Mouse (Mus musculus) right cerebral cortex, postnatal 36 days (tissue): ENCODE measurements around the gene Kcnj3.
"Not testable (repeated sequence)": the region's sequence is repeated elsewhere in the genome, so short reads cannot be mapped to it uniquely, and the experiment has no call there.

Source experiments
- DNase-seq, 2 experiments: peaks; one replicate each; pipeline ENCODE4 v3.0.0; 2022; ENCODE audit warnings: low spot score in 2 of 2, mixed read lengths in 1 of 2

Gene Kcnj3

DNA sequence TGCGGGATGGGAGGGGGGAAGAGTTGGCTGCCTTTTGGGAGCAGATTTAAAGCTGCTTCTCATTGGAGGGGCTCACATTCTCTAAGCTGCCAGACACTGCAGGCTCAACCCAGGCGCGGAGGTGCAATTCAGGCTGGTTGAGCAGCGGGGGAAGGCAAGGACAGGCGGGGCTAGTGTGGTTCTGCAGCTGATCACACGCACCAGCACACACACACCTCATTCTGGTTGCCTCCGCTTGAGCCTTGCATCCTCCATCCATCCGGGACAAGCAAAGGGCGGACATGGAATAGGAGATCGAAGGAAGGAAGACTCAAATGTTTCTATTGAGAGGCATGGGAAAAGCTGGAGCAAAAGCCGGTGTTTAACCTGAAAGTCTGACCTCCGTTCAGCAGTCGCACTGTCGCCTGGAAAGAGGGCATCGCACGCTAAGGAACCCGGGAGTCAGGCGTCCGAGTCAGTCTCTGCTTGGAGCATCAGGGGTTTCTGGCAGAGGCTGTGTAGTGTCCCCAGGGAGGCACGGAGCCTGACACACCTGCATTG is at the start of gene Kcnj3:
Gene Kcnj3 (plus strand): TSS at position 250 of the 540 bp plus-strand sequence.
- peak; percentile 76 to 77 for DNase-seq

DNA sequence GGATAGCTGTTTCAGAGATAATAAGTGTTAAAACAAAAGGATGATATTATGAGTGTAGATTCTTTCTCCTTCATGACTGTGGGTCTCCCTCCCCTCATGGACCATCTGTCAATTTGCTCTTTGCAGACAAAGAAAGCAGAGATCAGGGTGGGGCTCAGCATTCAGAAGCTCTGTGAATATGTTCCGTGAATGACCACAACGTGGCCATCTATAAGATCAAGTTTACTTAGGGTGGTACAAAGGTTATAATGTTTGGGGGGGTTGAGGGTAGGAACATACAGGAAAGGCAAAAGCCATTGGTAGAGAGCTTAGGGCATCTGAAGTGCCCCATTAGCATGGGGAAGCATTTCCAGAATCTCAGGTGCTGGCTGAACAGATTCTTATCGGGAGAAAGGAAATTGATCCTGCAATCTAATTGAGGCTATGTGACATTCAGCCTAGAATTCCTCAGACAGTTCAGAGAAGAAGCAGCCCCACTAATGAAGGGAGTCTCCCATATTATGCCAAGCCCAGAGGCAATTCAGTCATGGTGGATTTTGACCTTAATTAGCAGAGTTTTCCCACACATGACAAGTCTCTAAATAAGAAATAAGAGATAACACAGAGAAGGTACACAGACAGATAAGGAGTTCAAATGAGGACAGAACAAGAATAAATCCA is 45.3 kb upstream of the Kcnj3 start:
- no peak for DNase-seq

DNA sequence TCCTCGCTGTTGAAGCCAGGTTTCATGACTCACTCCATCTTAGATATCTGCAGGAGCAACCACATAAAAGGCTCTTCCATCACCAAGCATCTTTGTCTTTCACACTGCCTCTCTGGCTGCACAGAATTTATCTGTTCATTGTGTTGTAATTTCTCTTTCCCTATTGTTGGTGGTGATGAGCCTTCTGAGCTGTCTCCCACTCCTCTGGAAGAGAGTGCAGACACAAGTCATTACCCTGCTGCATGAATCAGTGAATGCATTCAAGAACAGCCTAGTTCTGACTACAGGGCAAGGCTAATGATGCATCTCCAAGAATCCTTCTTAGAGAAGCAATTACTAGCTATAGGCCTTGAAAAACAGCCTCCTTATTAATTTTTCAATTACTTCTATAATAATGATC is 30.5 kb upstream of the Kcnj3 start:
- DNase-seq = no peak

DNA sequence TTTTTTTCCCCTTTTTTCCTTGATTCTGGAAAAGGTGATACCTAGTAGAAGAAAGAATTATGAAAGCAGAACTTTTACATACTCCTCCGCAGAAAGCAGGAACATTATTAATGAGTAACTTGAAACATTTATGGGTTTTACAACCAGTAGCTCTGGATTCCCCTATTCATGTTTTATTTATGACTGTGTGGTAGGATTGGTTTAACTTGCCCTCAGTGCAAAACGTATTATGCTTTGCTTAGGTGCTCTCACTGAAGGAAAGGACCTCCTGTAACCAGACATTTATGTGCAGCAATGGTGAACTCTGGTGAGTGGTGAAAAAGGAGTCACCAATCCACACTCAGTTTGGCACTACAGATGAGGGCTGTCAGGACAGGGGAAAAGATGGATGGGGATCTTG is 8.1 kb upstream of the Kcnj3 start:
- no peak for DNase-seq

DNA sequence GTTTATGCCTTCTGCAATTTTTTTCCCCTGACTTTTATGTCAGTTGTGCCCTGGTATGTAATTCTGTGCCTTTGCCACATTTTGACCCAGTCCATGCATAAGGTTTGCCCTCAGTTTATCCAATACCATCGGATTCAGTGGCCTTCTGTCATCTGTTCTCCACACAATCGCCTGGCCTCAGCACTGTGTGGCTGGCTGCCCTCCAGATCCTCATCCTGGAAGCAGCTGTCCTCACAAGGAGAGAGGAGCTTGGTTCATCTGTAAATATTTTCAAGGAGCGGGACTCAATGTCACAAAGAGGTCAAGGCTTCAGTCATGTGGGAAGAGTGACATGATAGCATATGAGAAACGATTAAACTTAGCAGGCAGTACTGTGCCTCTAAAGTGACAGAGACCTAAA is 3.7 kb upstream of the Kcnj3 start:
- no peak for DNase-seq

DNA sequence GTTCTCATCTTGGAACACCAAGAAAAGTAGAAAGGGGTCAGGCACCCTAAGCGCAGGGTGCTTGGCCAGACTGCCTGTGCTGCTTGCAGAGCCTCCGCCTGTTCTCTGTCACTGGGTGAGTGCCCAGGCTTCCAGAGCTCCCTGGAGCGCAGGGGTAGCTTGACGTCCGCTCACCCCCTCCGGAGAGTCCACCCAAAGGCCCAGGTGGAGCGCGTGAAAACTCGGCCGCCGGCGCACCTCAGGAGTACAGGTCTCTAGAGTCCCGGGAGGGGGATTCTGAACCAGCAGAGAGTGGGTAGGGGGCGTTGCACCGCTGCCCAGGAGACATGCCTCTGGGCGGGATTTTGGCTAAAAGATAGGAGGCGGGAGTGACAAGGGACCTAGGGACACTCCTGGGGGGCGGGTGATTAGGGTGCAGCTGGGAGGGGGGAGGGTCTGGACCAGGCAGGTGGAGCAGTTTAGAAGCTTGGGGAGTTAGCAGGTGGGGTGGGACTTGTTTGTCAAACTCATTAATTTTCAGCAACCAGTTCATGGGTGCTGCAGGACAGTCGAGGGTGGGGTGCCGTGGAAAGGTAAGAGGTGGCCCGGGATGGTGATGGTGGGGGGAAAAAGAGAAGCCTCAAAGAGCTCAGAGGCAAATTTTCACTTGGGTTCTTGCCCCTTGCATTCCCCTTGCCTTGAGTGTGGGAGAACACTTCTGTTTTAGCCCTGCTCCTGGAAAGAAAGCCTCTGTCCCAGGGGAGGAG is 664 bp downstream of the Kcnj3 start:
- DNase-seq = peak; percentile 16 to 36

DNA sequence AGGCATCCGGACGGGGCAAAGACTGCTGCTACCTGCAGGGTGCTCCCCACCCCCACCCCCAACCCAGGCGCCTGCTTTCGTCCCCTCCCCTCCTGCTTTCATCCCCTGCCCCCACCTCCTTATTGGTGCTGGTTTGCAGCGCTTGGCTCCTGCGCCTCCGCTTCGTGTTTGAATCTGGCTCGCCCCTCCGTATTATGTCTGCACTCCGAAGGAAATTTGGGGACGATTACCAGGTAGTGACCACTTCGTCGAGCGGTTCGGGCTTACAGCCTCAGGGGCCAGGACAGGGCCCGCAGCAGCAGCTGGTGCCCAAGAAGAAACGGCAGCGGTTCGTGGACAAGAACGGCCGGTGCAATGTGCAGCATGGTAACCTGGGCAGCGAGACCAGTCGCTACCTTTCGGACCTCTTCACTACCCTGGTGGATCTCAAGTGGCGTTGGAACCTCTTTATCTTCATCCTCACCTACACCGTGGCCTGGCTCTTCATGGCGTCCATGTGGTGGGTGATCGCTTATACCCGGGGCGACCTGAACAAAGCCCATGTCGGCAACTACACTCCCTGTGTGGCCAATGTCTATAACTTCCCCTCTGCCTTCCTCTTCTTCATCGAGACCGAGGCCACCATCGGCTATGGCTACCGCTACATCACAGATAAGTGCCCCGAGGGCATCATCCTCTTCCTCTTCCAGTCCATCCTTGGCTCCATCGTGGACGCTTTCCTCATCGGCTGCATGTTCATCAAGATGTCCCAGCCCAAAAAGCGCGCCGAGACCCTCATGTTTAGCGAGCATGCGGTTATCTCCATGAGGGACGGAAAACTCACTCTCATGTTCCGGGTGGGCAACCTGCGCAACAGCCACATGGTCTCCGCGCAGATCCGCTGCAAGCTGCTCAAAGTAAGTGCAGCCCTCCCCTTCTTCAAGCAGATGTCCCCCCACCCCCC is 1.5 kb downstream of the Kcnj3 start:
- DNase-seq = peak; percentile 7 to 9

DNA sequence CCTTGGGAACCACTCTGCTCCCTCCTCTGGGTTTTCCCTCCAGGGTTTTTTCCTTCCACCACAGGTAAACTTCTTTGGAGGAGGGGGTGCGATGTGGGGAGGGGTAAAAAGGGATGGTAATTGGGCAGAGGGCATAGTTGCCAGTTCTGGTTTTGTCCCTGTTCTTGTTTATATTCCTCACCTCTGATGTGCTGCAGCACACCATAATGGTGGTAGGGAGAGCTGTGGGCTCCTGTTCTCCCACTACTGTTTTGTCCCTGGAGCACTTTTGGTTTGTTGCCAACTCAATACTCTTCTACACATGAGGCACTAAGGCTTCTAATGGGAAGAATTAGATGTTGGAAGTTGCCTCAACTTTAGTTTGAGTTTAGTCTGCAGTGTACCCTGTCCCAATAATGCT is 2.2 kb downstream of the Kcnj3 start:
- no peak for DNase-seq

DNA sequence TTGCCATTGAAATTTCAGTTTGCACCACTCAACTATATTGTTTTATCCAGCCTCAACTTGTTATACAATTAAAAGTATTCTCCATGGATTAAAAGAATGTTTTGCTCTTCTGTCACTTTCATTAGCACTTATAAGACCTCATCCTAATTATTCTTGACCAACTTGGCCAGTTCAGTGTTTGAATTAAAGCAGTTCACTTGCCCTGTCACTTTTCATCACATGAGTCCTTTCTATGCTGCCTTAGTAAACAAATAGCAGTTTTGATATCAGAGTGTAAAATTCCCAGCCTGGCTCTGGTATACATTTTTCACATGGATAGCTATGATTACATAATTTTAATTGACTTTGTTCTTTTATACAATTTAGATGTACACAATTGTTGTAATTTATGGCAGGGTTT is 3.4 kb downstream of the Kcnj3 start:
- DNase-seq = no peak

DNA sequence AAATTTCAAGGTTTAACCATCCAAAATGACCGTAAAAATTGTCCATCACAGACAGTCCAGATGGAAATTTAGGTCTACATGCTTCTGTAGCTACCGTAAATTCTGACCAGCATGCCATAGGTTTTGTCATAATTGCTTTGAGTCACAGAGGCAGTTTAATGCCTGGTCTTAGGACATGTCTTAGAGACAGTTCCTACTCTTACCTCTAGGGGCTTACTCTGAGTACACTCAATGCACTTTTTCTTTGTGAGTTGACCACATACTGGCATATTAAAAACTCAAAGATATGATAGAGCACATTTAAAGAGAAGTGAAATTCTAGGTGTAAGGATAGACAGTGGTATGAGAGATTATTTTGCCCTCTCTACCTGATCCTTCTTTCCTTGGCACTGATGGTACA is 6.2 kb downstream of the Kcnj3 start:
- no peak for DNase-seq

DNA sequence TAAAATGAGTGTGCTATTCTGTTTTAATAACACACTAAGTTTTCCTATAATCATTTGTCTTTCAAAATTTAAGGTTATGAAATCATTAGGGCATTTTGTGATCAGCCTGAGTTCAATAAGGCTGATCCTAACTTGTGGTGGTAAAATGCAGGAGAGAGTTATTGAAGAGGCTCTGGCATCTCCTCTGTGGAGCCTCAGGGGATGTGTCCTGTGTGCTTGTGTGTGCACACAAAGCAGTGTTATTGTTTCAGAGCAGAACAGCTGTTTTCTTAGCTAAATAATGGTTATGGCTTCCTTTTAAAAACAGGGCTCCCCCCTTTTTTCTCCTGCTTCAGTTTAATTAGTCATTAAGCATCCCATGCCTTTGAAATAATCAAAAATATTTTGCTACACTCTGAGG is 11.5 kb downstream of the Kcnj3 start:
- DNase-seq = no peak

DNA sequence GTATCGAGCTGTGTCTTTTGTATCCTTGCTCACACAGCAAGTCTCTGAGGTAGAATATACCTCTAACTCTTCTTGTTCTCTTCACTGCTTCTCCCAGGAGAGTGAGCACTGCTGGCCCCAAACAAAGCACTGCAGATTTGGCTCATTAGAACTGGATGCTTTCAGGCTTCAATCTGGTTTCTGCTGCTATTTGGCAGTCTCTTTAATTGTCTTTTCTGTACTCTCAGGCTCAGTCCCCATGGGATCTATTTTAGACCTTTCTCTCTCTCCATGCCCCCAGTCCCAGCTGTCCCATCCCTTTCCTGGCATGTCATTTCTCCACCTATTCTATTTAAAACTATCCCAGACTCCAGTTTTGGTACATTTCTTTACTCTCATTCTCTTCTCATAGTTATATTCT is 15.0 kb downstream of the Kcnj3 start:
- DNase-seq = peak in 1 of 2 experiments; percentile 69

DNA sequence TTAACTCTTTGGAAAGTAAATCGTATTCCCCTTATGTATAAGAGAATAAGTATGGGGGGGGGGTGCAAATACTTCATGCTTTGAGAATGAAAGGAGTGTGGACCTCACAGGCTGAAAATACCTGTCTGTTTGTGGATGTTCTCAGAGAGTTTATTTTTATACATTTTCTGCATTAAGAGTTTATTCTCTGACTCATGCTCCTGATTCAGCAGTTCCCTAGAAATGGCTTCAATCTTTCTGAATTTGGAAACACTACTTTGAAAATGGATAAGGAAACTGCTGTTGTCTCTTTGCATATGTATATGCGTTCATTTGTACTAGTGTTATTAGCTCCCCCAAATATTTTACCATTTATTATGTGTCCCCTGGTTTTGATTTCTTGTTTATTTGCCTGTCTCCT is 23.4 kb downstream of the Kcnj3 start:
- DNase-seq = no peak

DNA sequence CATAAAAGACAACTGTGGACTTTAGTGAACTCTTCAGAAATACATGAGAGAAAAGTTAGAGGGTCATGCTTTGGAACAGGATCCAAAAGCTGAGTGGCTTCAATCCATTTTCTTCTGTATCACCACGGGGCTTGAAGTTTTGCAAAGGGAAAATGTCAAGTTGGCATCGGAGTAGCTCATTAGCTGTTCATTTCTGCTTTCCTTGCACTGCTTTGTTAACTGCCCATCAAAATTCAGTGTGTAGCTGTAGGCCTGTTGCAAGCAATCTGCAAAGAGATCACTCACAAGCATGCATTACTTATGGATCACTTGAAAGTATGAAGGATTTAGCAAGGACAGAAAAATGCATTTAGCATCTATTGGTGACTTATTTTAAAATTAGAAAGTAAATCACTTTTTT is 33.4 kb downstream of the Kcnj3 start:
- DNase-seq = no peak

DNA sequence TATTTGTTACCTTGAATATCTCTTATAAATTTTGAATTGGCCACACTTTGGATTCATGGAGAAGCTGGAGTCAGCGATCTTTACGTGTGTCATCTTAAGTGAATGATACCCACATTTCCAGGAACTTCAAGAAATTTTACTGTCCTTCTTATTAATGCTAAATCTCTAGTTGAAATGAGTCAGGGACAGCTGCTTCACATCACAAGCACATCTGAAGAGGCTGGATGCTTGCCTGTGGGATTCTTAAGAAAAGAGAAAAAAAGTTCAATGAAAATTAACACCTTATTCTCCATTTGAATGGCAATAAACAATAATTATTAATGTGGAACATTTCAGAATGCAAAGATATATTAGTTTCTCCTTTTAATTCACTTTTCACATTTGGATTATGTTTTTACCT is 34.2 kb downstream of the Kcnj3 start:
- DNase-seq = no peak

DNA sequence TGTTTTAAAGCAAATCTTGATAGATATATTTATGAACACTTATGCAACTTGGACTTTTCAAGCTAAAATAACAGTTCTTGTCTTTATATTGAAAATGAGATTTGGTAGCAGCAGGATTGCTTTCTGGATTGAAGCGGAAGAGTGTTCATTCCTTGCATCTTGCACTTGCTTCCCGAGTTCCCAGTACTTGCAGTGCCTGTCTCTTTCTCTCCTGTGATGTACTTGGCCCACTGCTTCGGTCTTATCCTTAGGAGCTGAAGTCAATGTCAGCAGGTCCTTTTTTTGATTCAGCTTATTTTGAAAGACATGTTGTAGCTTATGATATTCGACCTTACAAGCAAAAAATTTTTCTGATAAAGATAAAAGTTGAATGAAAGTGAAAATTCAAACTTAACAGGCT is 43.7 kb downstream of the Kcnj3 start:
- no peak for DNase-seq

DNA sequence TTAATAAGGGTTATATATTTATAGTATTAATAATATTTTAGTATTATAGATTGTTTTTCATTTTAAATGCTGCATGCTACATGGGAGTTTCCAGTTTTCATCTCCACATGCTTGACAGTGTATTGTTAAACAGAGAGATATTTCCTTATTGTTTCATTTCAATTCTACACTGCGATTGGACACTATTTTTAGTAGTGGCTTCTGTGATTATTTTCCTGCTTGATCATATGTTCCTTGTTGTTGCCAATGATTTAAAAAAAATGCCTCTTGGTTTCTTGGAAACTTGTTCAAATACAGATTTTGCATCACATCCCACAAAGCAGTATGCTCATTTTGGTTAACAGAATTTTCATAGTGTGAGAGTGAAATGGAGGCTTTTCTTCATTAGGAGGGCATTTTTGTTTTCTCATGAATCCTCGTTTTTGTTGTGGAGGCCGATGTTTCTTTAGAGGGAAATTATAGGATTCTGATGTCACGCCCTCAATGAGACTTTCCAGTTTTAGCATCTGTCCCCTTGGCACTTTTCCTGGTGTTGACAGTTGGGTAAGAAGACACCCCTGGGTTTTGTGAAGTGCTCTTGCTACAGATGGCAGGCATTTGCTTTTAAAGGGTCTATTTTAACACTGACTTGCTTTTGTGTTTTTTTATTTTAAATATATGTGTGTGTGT is 44.3 kb downstream of the Kcnj3 start:
- DNase-seq = no peak

DNA sequence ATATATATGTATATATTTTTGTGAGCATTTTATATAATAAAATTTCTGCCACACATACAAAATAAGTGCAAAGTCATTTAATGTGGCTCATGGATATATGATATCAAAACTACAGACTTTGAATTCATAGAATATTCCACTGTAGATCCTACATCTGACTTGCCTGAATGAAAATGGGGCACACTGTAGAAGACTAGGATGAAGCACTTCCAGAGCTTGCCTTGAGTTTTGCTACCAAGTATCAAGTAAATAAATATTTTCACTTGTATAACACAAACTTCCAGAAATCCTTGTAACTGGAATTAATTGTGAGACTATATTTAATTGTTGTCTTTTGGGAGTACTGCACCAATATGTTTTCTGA is 44.8 kb downstream of the Kcnj3 start:
- DNase-seq = no peak

DNA sequence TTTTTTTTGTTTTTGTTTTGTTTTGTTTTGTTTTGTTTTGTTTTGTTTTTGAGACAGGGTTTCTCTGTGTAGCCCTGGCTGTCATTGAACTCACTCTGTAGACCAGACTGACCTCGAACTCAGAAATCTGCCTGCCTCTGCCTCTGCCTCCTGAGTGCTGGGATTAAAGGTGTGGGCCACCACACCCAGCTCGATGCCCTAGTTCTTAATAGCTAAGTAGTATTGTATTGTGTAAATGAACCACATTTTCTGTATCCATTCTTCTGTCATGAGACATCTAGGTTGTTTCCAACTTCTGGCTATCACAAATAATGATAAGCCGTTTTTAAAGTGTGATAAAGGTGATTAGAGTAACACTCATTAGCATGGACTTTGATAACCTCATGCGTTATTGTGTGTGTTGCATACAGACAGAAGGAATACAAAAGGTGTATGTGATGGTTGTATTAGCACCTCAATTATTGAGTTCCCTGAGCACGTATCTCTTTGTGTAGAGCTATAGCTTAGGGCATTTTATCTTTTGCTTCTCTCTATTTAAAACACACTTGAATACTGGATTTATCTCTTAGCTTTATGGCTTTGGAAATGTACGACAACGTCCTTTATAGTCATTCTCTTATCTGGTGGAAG is 49.8 kb downstream of the Kcnj3 start:
- not testable (repeated sequence) for DNase-seq

DNA sequence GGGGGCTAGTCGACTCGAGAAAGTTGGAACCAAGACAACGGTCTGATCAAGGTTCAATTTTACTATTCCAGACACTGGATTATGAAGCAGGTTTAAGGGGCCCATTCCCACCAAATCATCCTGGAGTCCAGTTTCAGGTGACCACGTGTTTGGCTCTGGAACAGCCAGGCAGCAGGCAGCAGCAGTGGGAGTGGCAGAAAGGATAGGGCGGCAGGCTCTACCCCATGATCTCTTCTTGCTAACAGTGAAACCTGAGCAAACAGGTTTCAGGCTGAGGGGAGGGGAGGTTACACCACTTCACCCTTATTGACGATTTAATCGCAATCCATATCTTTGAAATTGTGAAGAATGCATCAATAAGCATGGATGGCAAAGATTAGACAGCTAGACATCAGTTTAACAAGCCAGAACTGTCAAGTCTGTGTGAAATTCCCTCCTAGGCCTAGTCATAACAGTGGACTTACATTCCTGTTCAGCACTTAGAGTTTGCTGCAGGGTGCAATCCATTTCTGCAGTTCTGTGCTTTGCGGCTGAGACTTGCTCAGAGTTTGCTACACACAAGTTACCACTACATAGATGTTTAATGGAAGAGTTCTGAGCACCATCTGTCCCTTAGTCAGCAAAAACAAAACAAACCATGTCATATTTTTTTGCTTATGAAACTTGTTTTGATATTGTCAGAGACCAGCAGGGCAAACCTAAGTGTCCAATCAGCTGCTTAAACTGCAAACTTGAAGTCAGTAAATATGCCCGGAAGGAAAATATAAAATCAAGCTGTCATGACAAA is 67.8 kb downstream of the Kcnj3 start:
- DNase-seq = no peak
